Mouse (Mus musculus) E14TG2a.4 (cell line): Measurements from ENCODE around the gene Tmem178b.

ENCODE experiments used
- H3K27me3 ChIP-seq: 2 replicates; pipeline ENCODE4 v1.6.1; 2014; ENCODE audit warnings: low read length, control low read depth; ENCODE audit not compliant: insufficient read depth
- H3K36me3 ChIP-seq: 2 replicates; pipeline ENCODE4 v1.6.1; 2014; ENCODE audit warnings: low read length, control low read depth; ENCODE audit not compliant: insufficient read depth
- H3K4me1 ChIP-seq: replicated peaks from 2 replicates; pipeline ENCODE4 v1.6.1; 2014; ENCODE audit warnings: low read depth, low read length, control low read depth
- H3K4me3 ChIP-seq: replicated peaks from 2 replicates; pipeline ENCODE4 v1.5.1; 2014; ENCODE audit warnings: mild to moderate bottlenecking, low read length
- H3K9me3 ChIP-seq: 2 replicates; pipeline ENCODE4 v1.6.1; 2014; ENCODE audit warnings: low read length, control low read depth
- CTCF ChIP-seq: conservative IDR thresholded peaks from 2 replicates; pipeline ENCODE4 v1.5.1; 2014; ENCODE audit warnings: low read length
- NANOG ChIP-seq: IDR thresholded peaks from 2 replicates; pipeline ENCODE4 v1.6.1; 2014; ENCODE audit warnings: borderline replicate concordance, low read length, mixed read lengths
- POU5F1 ChIP-seq: IDR thresholded peaks from 2 replicates; pipeline ENCODE4 v1.6.1; 2014; ENCODE audit warnings: low read length, borderline replicate concordance

Gene Tmem178b

GRCm38 (mm10) chr6:40142582-40142981, 269.5 kb downstream of the Tmem178b start:
- Histone ChIP-seq H3K27me3 (no peaks in the 10 kb centered on the region), H3K4me1 (no peaks in the 10 kb centered on the region), H3K36me3 (no peaks in the 10 kb centered on the region), H3K4me3 (no peak overlapping the region), H3K9me3 (no peaks in the 10 kb centered on the region)
- TF ChIP-seq POU5F1 (no peak), CTCF (no peak), NANOG (no peak)

GRCm38 (mm10) chr6:40144371-40144770, 271.3 kb downstream of the Tmem178b start:
- no peak overlapping the region for H3K4me3 ChIP-seq
- no peaks in the 10 kb centered on the region for H3K9me3 ChIP-seq
- H3K36me3 ChIP-seq, result no peaks in the 10 kb centered on the region
- H3K4me1 ChIP-seq, result no peaks in the 10 kb centered on the region
- no peaks in the 10 kb centered on the region for H3K27me3 ChIP-seq
- TF ChIP-seq CTCF, result no peak
- no peak for TF ChIP-seq POU5F1
- TF ChIP-seq NANOG, result no peak

- H3K27me3 ChIP-seq, result no peaks in the 10 kb centered on the region
- TF ChIP-seq POU5F1, result no peak
- TF ChIP-seq CTCF, result no peak
- TF ChIP-seq NANOG, result no peak
- no peaks in the 10 kb centered on the region for H3K9me3 ChIP-seq
- H3K36me3 ChIP-seq, result no peaks in the 10 kb centered on the region
- no peaks in the 10 kb centered on the region for H3K4me1 ChIP-seq
- H3K4me3 ChIP-seq, result no peak overlapping the region
Observed at GRCm38 (mm10) chr6:40145601-40146000, 272.5 kb downstream of the Tmem178b start.

- Histone ChIP-seq H3K27me3 (no peaks in the 10 kb centered on the region), H3K9me3 (no peaks in the 10 kb centered on the region), H3K36me3 (no peaks in the 10 kb centered on the region), H3K4me1 (no peaks in the 10 kb centered on the region), H3K4me3 (no peak overlapping the region)
- TF ChIP-seq CTCF (no peak), POU5F1 (no peak), NANOG (no peak)
Observed at GRCm38 (mm10) chr6:40152241-40152640, 279.2 kb downstream of the Tmem178b start.

- TF ChIP-seq CTCF (no peak), POU5F1 (no peak), NANOG (no peak)
- H3K4me3 ChIP-seq, result no peak overlapping the region
- no peaks in the 10 kb centered on the region for H3K36me3 ChIP-seq
- H3K27me3 ChIP-seq, result no peaks in the 10 kb centered on the region
- no peaks in the 10 kb centered on the region for H3K4me1 ChIP-seq
- no peaks in the 10 kb centered on the region for H3K9me3 ChIP-seq
Observed at GRCm38 (mm10) chr6:40161381-40161780, 288.3 kb downstream of the Tmem178b start.

GRCm38 (mm10) chr6:40173559-40173958, 300.5 kb downstream of the Tmem178b start:
- Histone ChIP-seq H3K4me1 (no peaks in the 10 kb centered on the region), H3K4me3 (no peak overlapping the region), H3K9me3 (no peaks in the 10 kb centered on the region), H3K36me3 (no peaks in the 10 kb centered on the region), H3K27me3 (no peaks in the 10 kb centered on the region)
- TF ChIP-seq NANOG (no peak), POU5F1 (no peak), CTCF (no peak)

GRCm38 (mm10) chr6:40177870-40178269, 304.8 kb downstream of the Tmem178b start:
- Histone ChIP-seq H3K4me3 (no peak overlapping the region), H3K27me3 (no peaks in the 10 kb centered on the region), H3K36me3 (no peaks in the 10 kb centered on the region), H3K4me1 (no peaks in the 10 kb centered on the region), H3K9me3 (no peaks in the 10 kb centered on the region)
- TF ChIP-seq NANOG, result no peak
- no peak for TF ChIP-seq CTCF
- TF ChIP-seq POU5F1, result no peak

DNA sequence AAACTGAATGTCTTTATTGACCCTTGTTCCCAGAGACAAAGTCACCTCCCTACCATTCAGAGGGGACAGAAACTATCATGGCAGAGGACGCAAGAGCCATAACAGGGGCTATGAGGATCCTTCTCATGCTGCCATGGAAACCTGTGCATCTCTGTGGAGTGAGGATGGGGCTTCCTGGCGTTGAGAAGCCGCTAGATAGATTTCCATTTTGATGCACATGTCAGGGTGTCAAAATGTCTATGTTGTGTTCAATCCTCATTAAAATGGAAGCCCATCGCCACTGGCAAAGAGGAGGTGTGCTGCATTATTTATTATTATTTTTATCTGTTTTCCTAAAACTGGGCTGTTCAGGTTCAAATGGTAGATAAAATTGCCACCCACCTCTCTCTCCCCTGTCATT, 307.5 kb downstream of the Tmem178b start:
- no peaks in the 10 kb centered on the region for H3K4me1 ChIP-seq
- H3K9me3 ChIP-seq, result no peaks in the 10 kb centered on the region
- TF ChIP-seq NANOG (no peak), POU5F1 (no peak), CTCF (no peak)
- no peaks in the 10 kb centered on the region for H3K36me3 ChIP-seq
- H3K4me3 ChIP-seq, result no peak overlapping the region
- no peaks in the 10 kb centered on the region for H3K27me3 ChIP-seq

DNA sequence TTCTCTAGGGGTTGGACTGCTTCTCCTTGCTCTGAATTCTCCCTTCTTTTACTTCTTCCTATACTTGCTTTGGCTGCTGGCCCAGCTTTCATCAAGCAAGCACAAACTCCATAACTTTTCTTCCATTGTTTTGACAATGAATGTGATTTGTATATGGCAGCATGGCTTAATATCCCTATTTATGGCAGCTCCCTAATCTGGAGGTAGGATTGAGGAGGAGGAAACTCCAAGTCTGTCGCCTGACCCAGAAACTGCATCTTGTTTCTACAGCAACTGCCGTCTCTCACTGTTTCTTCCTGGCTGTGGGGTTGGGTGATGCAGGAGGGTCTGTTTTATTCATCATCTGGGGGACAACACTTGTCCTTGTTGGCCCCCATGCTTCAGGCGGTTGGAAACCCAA, 327.6 kb downstream of the Tmem178b start:
- no peak overlapping the region for H3K4me3 ChIP-seq
- no peak for TF ChIP-seq POU5F1
- TF ChIP-seq NANOG, result no peak
- TF ChIP-seq CTCF, result no peak
- H3K27me3 ChIP-seq, result no peaks in the 10 kb centered on the region
- H3K9me3 ChIP-seq, result no peaks in the 10 kb centered on the region
- no peaks in the 10 kb centered on the region; the same call in 1 of the 2 replicates for H3K4me1 ChIP-seq
- no peaks in the 10 kb centered on the region for H3K36me3 ChIP-seq

DNA sequence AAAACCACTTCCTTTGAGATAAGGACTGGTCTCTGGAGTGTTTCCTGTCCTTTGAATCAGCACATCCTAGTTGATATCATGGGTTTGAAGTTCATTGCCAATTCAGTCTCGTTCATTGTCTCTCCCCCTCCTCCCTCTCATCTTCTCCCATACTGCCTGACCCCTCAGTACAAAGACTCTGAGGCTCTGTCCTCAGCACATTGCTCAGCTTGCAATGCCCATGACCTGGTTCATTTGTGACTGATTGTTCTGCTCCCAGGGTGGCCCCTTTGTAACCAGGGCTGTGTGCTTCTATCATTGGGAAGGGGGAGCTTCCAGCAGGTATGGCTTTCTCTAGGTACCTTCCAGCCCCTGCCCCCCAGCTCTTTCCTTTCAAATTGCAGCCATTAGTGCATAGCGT, 329.5 kb downstream of the Tmem178b start:
- no peaks in the 10 kb centered on the region for H3K9me3 ChIP-seq
- TF ChIP-seq CTCF, result no peak
- no peak for TF ChIP-seq POU5F1
- no peak for TF ChIP-seq NANOG
- H3K4me3 ChIP-seq, result no peak overlapping the region
- H3K27me3 ChIP-seq, result no peaks in the 10 kb centered on the region
- no peaks in the 10 kb centered on the region for H3K36me3 ChIP-seq
- H3K4me1 ChIP-seq, result no peaks in the 10 kb centered on the region; the same call in 1 of the 2 replicates
